Mouse (Mus musculus) CH12.LX (cell line): Measurements from ENCODE around the gene Zfr2. TPM values are rescaled to one million over a fixed set of nuclear protein-coding genes. Genes with fewer than 3 reads are reported as not detected.

ENCODE experiments used
- DNase-seq: peaks from one replicate; pipeline ENCODE4 v3.0.0-alpha.2; 2013; ENCODE audit errors: extremely low read depth
- H3K27ac ChIP-seq: 2 replicates; pipeline ENCODE4 v1.5.1; 2012; ENCODE audit warnings: low read depth, mild to moderate bottlenecking, control low read depth, moderate library complexity; ENCODE audit not compliant: insufficient read depth
- H3K27me3 ChIP-seq: replicated peaks from 2 replicates; pipeline ENCODE3; 2012; ENCODE audit warnings: inconsistent platforms
- H3K36me3 ChIP-seq, 2 experiments: replicated peaks in 1 of 2; 2 replicates each; pipeline versions ENCODE3 to v1.6.1; 2012; ENCODE audit warnings: inconsistent platforms in 1 of 2, low read length in 1 of 2, mild to moderate bottlenecking in 1 of 2, mixed read lengths in 1 of 2, moderate library complexity in 1 of 2; ENCODE audit not compliant: control insufficient read depth in 1 of 2, insufficient read depth in 1 of 2
- H3K4me1 ChIP-seq, 2 experiments: 2 replicates each; pipeline ENCODE4 v1.6.1; 2012; ENCODE audit warnings: inconsistent platforms in 1 of 2, moderate library complexity in 1 of 2; ENCODE audit not compliant: insufficient read depth in 2 of 2, control insufficient read depth in 1 of 2
- H3K4me2 ChIP-seq: 2 replicates; pipeline ENCODE4 v1.6.1; 2012; ENCODE audit warnings: low read depth, mild to moderate bottlenecking, control low read depth; ENCODE audit not compliant: poor library complexity, insufficient read depth, severe bottlenecking
- H3K4me3 ChIP-seq, 3 experiments: fragments of 150-350 bp in 1 of 3; sonication (generic) in 1 of 3; replicated peaks in 1 of 3; 2 replicates each; pipeline versions ENCODE3 to v1.5.1; 2011 to 2012; ENCODE audit warnings: low read depth in 2 of 3, low read length in 2 of 3, mild to moderate bottlenecking in 2 of 3, moderate library complexity in 2 of 3, control low read depth in 1 of 3, improper control_type of control experiment in 1 of 3, inconsistent platforms in 1 of 3, mixed read lengths in 1 of 3; ENCODE audit not compliant: poor library complexity in 1 of 3
- H3K79me2 ChIP-seq: replicated peaks from 2 replicates; pipeline ENCODE4 v1.6.1; 2012; ENCODE audit warnings: mild to moderate bottlenecking, moderate library complexity; ENCODE audit not compliant: control insufficient read depth, poor library complexity, insufficient read depth, severe bottlenecking; ENCODE audit errors: extremely low read depth
- H3K9ac ChIP-seq: 2 replicates; pipeline ENCODE4 v1.6.1; 2012; ENCODE audit warnings: low read depth, mild to moderate bottlenecking, control low read depth, moderate library complexity; ENCODE audit not compliant: insufficient read depth
- H3K9me3 ChIP-seq: replicated peaks from 2 replicates; pipeline ENCODE3; 2012; ENCODE audit warnings: low read length, inconsistent platforms, mixed read lengths
- BHLHE40 ChIP-seq: IDR thresholded peaks from 2 replicates; pipeline ENCODE4 v1.6.1; 2011; ENCODE audit warnings: mild to moderate bottlenecking, low read depth, low read length, improper control_type of control experiment
- CHD1 ChIP-seq: IDR thresholded peaks from 2 replicates; pipeline ENCODE4 v1.6.1; 2012; ENCODE audit warnings: low read depth, low read length, improper control_type of control experiment, inconsistent platforms
- CHD2 ChIP-seq: IDR thresholded peaks from 2 replicates; pipeline ENCODE4 v1.6.1; 2011; ENCODE audit warnings: low read length, improper control_type of control experiment
- CTCF ChIP-seq, 2 experiments: IDR thresholded peaks in 1 of 2; conservative IDR thresholded peaks in 1 of 2; 2 replicates each; pipeline ENCODE4 v1.5.1; 2011 to 2012; ENCODE audit warnings: low read depth in 2 of 2, low read length in 2 of 2, improper control_type of control experiment in 1 of 2, inconsistent platforms in 1 of 2, mild to moderate bottlenecking in 1 of 2, moderate library complexity in 1 of 2
- ETS1 ChIP-seq: conservative IDR thresholded peaks from 2 replicates; pipeline ENCODE4 v1.6.1; 2012; ENCODE audit warnings: low read depth, mild to moderate bottlenecking, inconsistent platforms, low read length, improper control_type of control experiment, moderate library complexity
- HCFC1 ChIP-seq: IDR thresholded peaks from 2 replicates; pipeline ENCODE4 v1.6.1; 2012; ENCODE audit warnings: low read depth, mild to moderate bottlenecking, inconsistent platforms, low read length, improper control_type of control experiment
- JUN ChIP-seq: IDR thresholded peaks from 2 replicates; pipeline ENCODE4 v1.6.1; 2011; ENCODE audit warnings: low read depth, mild to moderate bottlenecking, low read length, improper control_type of control experiment, moderate library complexity; ENCODE audit not compliant: insufficient read depth
- MAZ ChIP-seq: IDR thresholded peaks from 2 replicates; pipeline ENCODE4 v1.6.1; 2012; ENCODE audit warnings: low read depth, mild to moderate bottlenecking, inconsistent platforms, low read length, improper control_type of control experiment, moderate library complexity
- POLR2A ChIP-seq: IDR thresholded peaks from 2 replicates; pipeline ENCODE4 v1.6.1; 2011; ENCODE audit warnings: low read depth, mild to moderate bottlenecking, improper control_type of control experiment, low read length
- RAD21 ChIP-seq: IDR thresholded peaks from 2 replicates; pipeline ENCODE4 v1.6.1; 2011; ENCODE audit warnings: low read depth, mild to moderate bottlenecking, low read length, improper control_type of control experiment, moderate library complexity
- RCOR1 ChIP-seq: conservative IDR thresholded peaks from 2 replicates; pipeline ENCODE4 v1.6.1; 2012; ENCODE audit warnings: low read depth, mild to moderate bottlenecking, inconsistent platforms, low read length, improper control_type of control experiment
- SIN3A ChIP-seq: IDR thresholded peaks from 2 replicates; pipeline ENCODE4 v1.6.1; 2012; ENCODE audit warnings: low read length, improper control_type of control experiment, inconsistent platforms
- TBP ChIP-seq: conservative IDR thresholded peaks from 2 replicates; pipeline ENCODE4 v1.6.1; 2011; ENCODE audit warnings: low read depth, low read length, improper control_type of control experiment
- UBTF ChIP-seq: IDR thresholded peaks from 2 replicates; pipeline ENCODE4 v1.6.1; 2012; ENCODE audit warnings: low read depth, mild to moderate bottlenecking, inconsistent platforms, low read length, improper control_type of control experiment, moderate library complexity
- USF1 ChIP-seq: IDR thresholded peaks from 2 replicates; pipeline ENCODE4 v1.6.1; 2014; ENCODE audit warnings: low read depth, mild to moderate bottlenecking, inconsistent platforms, low read length, improper control_type of control experiment
- dilution Hi-C: fragments of 300-500 bp; cut with MboI; formaldehyde crosslinking; loops from 2 replicates; pipeline ENCODE4 v1.14.3; 2020; ENCODE audit warnings: low sequenced_read_pairs; ENCODE audit not compliant: extremely low pct_unique_long_range_greater_than_20kb, extremely low pct_ligation_motif_present
- in situ Hi-C: fragments of 300-500 bp; cut with MboI; formaldehyde crosslinking; loops from 3 replicates; pipeline ENCODE4 v1.14.3; 2019; ENCODE audit warnings: low sequenced_read_pairs, low pct_ligation_motif_present, low pct_unique_long_range_greater_than_20kb, mixed read lengths
- polyA plus RNA-seq: library from polyadenylated mRNA; unstranded; fragments of >175 nt; gene quantifications from 2 replicates; pipeline ENCODE4 v1.2.1, GENCODE M21; 2012; ENCODE audit warnings: low read depth; ENCODE audit not compliant: insufficient read length
- total RNA-seq, 2 experiments: library from RNA; depleted of rRNA; stranded (reverse); fragments of 300-350 nt in 1 of 2; fragments of >200 nt in 1 of 2; gene quantifications; 2 replicates each; pipeline ENCODE4 v1.2.3; 2012 to 2014

Gene Zfr2
- total and polyA plus RNA-seq, 3 experiments = 1.0 to 13.5 (median 2.4) TPM

GRCm38 (mm10) chr10:81189821-81190220 lies 43.1 kb upstream of the Zfr2 start:
- Histone ChIP-seq H3K27me3 (peaks cover 2% of the 10 kb centered on the region), H3K4me2 (no peak overlapping the region), H3K79me2 (no peaks in the 10 kb centered on the region), H3K4me1 (peaks cover 14 to 34% of the 10 kb centered on the region in 2 experiments), H3K27ac (no peak overlapping the region), H3K36me3 (peaks cover 35 to 58% of the 10 kb centered on the region in 2 experiments), H3K4me3 (no peak overlapping the region), H3K9ac (no peak overlapping the region), H3K9me3 (no peaks in the 10 kb centered on the region)
- in situ Hi-C loops = loop anchor here (10.0 kb wide), 1 partner anchor 165 kb away; the partner anchor contains the start of genes Hmg20b and Mfsd12
- DNase-seq = no peak
- TF ChIP-seq CHD2 (no peak), SIN3A (no peak), JUN (no peak), ETS1 (no peak), BHLHE40 (no peak), USF1 (no peak), CHD1 (no peak), MAZ (no peak)
- dilution Hi-C loops = no loop called here

- Histone ChIP-seq H3K9ac (no peak overlapping the region), H3K4me2 (no peak overlapping the region), H3K4me1 (peaks cover 19 to 40% of the 10 kb centered on the region in 2 experiments), H3K4me3 (no peak overlapping the region), H3K27ac (no peak overlapping the region), H3K27me3 (peaks cover 2% of the 10 kb centered on the region), H3K79me2 (no peaks in the 10 kb centered on the region), H3K36me3 (peaks cover 30 to 53% of the 10 kb centered on the region in 2 experiments), H3K9me3 (no peaks in the 10 kb centered on the region)
- TF ChIP-seq HCFC1 (no peak), TBP (no peak), CTCF (conservative IDR thresholded peaks at IDR 0.05 in 1 of 2, IDR thresholded peaks at IDR 0.05 in 1 of 2; ENCODE audit: low read depth in 2 of 2, low read length in 2 of 2) (peak; percentile 10 to 37; a peak in 2 of 4 replicates)
- DNase-seq = no peak
- dilution Hi-C loops = no loop called here
- in situ Hi-C loops = loop anchor here (10.0 kb wide), 1 partner anchor 164 kb away; the partner anchor contains the start of genes Hmg20b and Mfsd12
Measured at GRCm38 (mm10) chr10:81190236-81190911, 42.6 kb upstream of the Zfr2 start.

GRCm38 (mm10) chr10:81190912-81191321 lies 42.0 kb upstream of the Zfr2 start:
- H3K4me3 ChIP-seq = no peak overlapping the region
- no peak overlapping the region for H3K4me2 ChIP-seq
- H3K27me3 ChIP-seq = peaks cover 2% of the 10 kb centered on the region
- H3K27ac ChIP-seq = no peak overlapping the region
- in situ Hi-C loops = loop anchor here (10.0 kb wide), 1 partner anchor 164 kb away; the partner anchor contains the start of genes Hmg20b and Mfsd12
- peaks cover 29 to 49% of the 10 kb centered on the region in 2 experiments for H3K36me3 ChIP-seq
- dilution Hi-C loops = no loop called here
- H3K4me1 ChIP-seq = peaks cover 20 to 45% of the 10 kb centered on the region in 2 experiments
- DNase-seq = no peak
- H3K79me2 ChIP-seq = no peaks in the 10 kb centered on the region
- no peaks in the 10 kb centered on the region for H3K9me3 ChIP-seq
- no peak overlapping the region for H3K9ac ChIP-seq
- TF ChIP-seq RCOR1 (no peak), UBTF (no peak), RAD21 (peak; percentile 1), CTCF (conservative IDR thresholded peaks at IDR 0.05 in 1 of 2, IDR thresholded peaks at IDR 0.05 in 1 of 2; ENCODE audit: low read depth in 2 of 2, low read length in 2 of 2) (peak in 1 of 2 experiments; percentile 29; a peak in 1 of 4 replicates), POLR2A (no peak)
